Mouse (Mus musculus): ENCODE data around the gene Kifc5b.

Kifc5b gene

GRCm38 (mm10) chr17:26945824-26946495 lies 29.1 kb downstream of the Kifc5b start:
- in situ Hi-C loops (cut with MboI, MseI): no loop called here

GRCm38 (mm10) chr17:26946567-26946966 lies 29.7 kb downstream of the Kifc5b start:
- in situ Hi-C loops (cut with MboI, MseI): no loop called here

- in situ Hi-C loops (cut with MboI, MseI): no loop called here
Observed at GRCm38 (mm10) chr17:26947231-26948100, 30.6 kb downstream of the Kifc5b start.

- in situ Hi-C loops (cut with MboI, MseI): no loop called here
Observed at GRCm38 (mm10) chr17:26948316-26949050, 31.6 kb downstream of the Kifc5b start.

GRCm38 (mm10) chr17:26949051-26949577 lies 32.2 kb downstream of the Kifc5b start:
- in situ Hi-C loops (cut with MboI, MseI): no loop called here

- in situ Hi-C loops (cut with MboI, MseI): no loop called here
Observed at GRCm38 (mm10) chr17:26949866-26950265, 33.0 kb downstream of the Kifc5b start.

GRCm38 (mm10) chr17:26950560-26951288 lies 33.8 kb downstream of the Kifc5b start:
- in situ Hi-C loops (cut with MboI, MseI): no loop called here

- in situ Hi-C loops (cut with MboI, MseI): no loop called here
Observed at GRCm38 (mm10) chr17:26951406-26951805, 34.5 kb downstream of the Kifc5b start.

- in situ Hi-C loops (cut with MboI, MseI): no loop called here
Observed at GRCm38 (mm10) chr17:26951952-26952877, 35.3 kb downstream of the Kifc5b start.

GRCm38 (mm10) chr17:26953201-26953600 lies 36.3 kb downstream of the Kifc5b start:
- in situ Hi-C loops (cut with MboI, MseI): no loop called here

- in situ Hi-C loops (cut with MboI, MseI): no loop called here
Observed at GRCm38 (mm10) chr17:26953726-26954125, 36.8 kb downstream of the Kifc5b start.

GRCm38 (mm10) chr17:26956309-26956708 lies 39.4 kb downstream of the Kifc5b start:
- in situ Hi-C loops (cut with MboI, MseI): no loop called here

- in situ Hi-C loops (cut with MboI, MseI): no loop called here
Observed at GRCm38 (mm10) chr17:26956895-26957294, 40.0 kb downstream of the Kifc5b start.

- in situ Hi-C loops (cut with MboI, MseI): no loop called here
Observed at GRCm38 (mm10) chr17:26957872-26958271, 41.0 kb downstream of the Kifc5b start.

GRCm38 (mm10) chr17:26958880-26959279 lies 42.0 kb downstream of the Kifc5b start:
- in situ Hi-C loops (cut with MboI, MseI): no loop called here

- in situ Hi-C loops (cut with MboI, MseI): no loop called here
Observed at GRCm38 (mm10) chr17:26959815-26960214, 42.9 kb downstream of the Kifc5b start.

GRCm38 (mm10) chr17:26961572-26962240 lies 44.8 kb downstream of the Kifc5b start:
- in situ Hi-C loops (cut with MboI, MseI): no loop called here

- in situ Hi-C loops (cut with MboI, MseI): loop anchor here (5.0 kb wide), 1 partner anchor 60 kb away; no protein-coding TSS in a partner anchor
Observed at GRCm38 (mm10) chr17:26966993-26967392, 50.1 kb downstream of the Kifc5b start.

- in situ Hi-C loops (cut with MboI, MseI): loop anchor here (5.0 kb wide), 1 partner anchor 60 kb away; no protein-coding TSS in a partner anchor
Observed at GRCm38 (mm10) chr17:26967477-26967876, 50.6 kb downstream of the Kifc5b start.

Data from T-helper 2 cell (primary cell).